Mouse (Mus musculus) cerebral cortex, adult 2 months (tissue): ENCODE data around the gene Fbxo2.

Experiments used
- WGBS: fragments of 180-500 bp; shearing (Covaris S2); methylation state at CpG from one replicate; pipeline ENCODE4 v1.1.7; 2018; 5-methylcytosine and 5-hydroxymethylcytosine counted together

Fbxo2 gene

GRCm38 (mm10) chr4:148143721-148144120 lies 16.7 kb upstream of the Fbxo2 start:
- 89% methylated on average over 5 of the region's 5 CpGs for WGBS

DNA sequence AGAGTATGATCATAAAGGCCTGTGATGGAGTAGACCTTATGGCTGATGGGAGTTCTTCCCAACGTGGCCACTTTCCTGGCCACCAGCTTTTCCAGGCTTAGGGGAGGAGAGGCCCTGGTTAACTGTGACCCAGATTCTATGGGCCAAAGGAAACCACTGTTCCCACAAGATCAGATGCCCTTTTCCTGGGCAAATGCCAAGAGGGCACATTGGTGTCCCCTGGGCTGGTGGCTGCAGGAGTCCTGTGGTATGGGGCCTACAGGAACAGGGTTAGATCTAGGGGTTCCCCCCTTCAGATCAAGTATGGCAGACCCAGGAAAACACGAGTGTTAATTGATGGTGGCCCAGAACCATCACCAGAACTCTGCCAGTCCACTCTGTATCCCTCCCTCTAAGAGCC lies 12.7 kb upstream of the Fbxo2 start:
- 77% methylated on average over 2 of the region's 2 CpGs for WGBS

- WGBS, result 74% methylated on average over 12 of the region's 12 CpGs
Measured at GRCm38 (mm10) chr4:148149540-148149939, 10.9 kb upstream of the Fbxo2 start.

DNA sequence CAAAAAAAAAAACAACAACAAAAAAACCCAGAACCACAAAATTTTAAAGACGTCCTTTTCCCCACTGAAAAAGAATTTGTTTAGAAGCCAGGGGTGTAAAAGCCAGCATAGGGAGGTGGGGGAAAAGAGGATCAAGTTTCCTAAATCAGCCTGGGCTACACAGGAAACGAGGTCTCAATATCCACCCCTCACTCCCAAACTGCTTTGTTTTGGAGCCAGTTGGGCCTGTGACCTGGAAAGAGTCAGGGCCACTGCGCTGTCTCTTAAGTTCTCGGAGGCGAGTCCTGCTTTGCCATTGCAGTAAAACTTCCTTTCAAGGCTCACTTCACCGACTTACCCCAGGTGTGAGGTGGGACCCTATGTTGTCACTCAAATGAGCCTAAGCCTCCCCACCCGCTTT lies 10.2 kb upstream of the Fbxo2 start:
- WGBS, result 81% methylated on average over 7 of the region's 7 CpGs

DNA sequence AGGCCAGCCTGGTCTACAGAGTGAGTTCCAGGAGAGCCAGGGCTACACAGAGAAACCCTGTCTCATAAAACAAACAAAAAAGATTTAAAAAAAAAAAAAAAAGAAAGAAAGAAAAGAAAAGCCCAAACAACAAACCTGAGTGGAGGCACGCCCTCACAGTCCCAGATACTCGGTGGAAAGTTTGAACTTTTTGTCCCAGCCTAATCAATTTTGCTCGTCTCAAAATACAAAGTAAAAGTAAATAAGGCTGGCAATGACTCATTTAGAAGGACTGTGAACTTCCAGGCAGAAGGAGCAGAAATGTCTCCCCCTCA lies 9.5 kb upstream of the Fbxo2 start:
- WGBS, result 28% methylated on average over 3 of the region's 3 CpGs

DNA sequence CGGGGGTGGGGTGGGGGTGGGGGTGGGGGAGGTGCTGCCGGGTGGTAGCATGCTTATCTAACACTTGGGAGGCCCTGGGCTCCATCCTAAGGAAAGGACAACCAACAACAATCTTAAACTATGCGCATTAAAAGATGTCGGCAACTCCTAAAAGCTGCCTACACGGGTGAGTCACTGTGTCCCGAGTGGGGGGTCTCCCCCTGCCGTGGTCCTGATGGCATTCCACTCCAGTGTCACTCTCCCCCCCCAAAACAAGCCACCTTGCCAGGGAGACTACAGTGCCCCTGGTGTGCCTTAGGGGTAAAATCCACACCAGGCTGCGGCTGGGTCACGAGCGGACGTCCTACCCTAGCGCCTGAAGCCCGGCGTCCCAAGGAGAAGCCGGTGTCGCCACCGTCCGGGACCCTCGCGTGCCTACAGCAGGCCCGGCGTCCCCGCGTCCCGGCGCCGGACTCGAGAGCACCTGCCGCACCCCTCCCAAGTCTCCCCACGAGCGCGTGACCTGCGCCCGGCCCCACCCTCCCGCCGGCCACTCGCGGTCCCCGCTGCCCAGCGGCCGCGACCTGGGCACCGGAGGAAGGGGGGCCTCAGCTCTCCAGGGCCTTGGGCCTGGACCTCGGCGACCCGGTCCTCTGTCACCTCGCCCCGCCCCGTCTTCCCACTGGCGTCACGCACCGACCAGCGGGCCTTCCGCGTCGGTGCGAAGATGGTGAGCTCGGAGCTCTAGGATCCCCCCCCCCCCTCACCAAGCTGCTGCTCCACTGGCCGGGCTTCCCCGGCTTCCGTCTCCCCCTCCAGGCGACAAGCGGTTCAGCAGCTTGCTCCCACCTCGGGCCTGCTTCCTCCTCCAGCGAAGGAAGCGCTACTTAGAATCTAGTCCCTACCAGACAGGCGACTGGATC lies 8.9 kb upstream of the Fbxo2 start, which contains the start of gene Fbxo6:
Gene Fbxo6, minus strand, starts transcription at position 874 of the 902 bp plus-strand sequence.
- WGBS, result 1% methylated on average over 67 of the region's 67 CpGs

GRCm38 (mm10) chr4:148152547-148152946 lies 7.9 kb upstream of the Fbxo2 start:
- WGBS, result 85% methylated on average over 5 of the region's 5 CpGs

- WGBS, result 84% methylated on average over 4 of the region's 4 CpGs
Measured at GRCm38 (mm10) chr4:148154006-148154405, 6.4 kb upstream of the Fbxo2 start.

DNA sequence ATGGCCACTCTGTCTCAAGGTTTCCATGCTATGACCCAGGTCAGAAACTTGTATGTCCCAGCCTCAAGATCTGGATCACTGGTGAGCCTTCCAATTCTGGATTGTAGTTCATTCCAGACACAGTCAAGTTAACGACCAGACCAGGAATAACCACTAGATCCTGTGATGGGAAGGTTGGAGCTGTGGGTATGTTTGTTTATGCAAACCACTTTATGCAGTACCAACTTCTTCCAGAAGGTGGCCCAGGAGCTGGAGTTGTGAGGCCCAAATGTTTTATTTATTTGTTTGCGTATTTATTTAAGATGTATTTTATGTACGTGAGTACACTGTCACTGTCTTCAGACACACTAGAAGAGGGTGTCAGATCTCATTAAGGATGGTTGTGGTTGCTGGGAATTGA lies 5.4 kb upstream of the Fbxo2 start:
- 27% methylated on average over 3 of the region's 3 CpGs for WGBS

GRCm38 (mm10) chr4:148158436-148159348 lies 1.7 kb upstream of the Fbxo2 start:
- WGBS, result 20% methylated on average over 27 of the region's 27 CpGs

DNA sequence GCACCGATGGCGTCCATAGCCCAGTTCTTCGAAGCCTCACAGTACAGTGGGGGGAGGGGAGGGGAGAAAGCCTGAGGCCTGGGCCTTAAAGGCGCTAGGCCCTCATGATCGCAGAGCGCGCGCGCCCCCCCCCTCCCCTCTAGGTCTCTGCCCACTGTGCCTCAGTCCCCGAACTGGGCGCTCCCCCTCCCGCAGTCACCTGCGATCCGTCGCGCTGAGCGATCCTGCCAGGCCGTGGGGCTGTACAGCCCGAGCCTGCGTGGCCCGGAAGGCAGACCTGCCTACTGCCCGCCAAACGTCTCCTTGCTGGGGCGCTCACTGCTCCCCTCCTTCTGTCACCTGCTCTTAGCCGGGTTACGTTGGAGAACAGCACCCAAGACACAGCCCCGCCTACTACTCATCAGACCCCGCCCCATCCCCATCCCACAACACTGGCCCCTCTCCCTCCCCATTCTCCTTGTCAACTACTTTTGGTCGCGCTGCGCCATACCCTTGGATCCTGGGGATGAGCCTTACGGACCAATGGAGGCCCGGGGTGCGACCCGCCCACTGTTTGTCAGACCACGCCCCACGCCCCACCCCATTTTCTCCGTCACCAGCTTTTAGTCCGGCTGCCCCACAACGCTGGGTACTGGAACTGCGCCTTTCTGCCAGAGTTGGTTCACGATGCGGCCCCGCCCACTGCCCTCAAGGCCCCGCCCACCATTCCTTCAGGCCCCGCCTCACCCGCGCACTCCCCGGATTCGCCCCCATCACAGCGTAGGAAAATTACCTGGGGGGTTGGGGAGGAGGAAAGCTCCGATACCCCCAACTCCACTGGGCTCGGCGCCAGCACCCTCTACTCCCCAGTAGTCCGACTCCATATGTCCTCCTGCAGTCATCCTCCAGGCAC lies 631 bp upstream of the Fbxo2 start:
- under 1% methylated on average over 54 of the region's 55 CpGs for WGBS

DNA sequence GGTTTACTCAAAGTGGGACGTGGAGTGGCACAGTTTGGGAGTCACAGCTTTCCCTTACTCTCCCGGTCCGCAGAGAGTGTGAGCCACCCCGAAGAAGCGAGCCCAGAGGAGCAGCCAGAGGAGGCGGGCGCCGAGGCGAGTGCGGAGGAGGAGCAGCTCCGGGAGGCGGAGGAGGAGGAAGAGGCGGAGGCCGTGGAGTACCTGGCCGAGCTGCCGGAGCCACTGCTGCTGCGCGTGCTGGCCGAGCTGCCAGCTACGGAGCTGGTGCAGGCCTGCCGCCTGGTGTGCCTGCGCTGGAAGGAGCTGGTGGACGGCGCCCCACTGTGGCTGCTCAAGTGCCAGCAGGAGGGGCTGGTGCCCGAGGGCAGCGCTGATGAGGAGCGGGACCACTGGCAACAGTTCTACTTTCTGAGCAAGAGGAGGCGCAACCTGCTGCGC lies 3.6 kb downstream of the Fbxo2 start:
- WGBS, result 3% methylated on average over 28 of the region's 29 CpGs

DNA sequence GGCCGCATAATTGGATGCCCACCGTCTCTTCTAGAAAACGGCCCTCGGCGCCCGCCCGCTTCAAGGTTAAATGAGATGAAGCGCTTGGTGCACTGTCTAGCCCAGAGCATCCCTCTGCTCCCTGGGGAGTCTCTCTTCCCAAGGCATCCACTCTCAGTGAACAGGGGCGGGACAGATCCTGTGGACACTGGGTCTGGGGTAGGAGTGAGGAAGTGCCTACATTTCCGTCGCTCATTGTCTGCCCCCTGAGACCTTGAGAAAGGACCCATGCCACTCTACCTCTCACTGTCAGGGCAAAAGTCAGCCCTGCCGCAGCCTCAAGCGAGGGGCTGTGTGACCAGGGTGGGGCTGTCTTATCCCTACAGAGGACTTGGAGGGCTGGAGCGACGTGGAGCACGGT lies 4.0 kb downstream of the Fbxo2 start:
- 19% methylated on average over 16 of the region's 16 CpGs for WGBS

- 28% methylated on average over 17 of the region's 17 CpGs for WGBS
Measured at GRCm38 (mm10) chr4:148165551-148165950, 5.1 kb downstream of the Fbxo2 start.

- 15% methylated on average over 10 of the region's 10 CpGs for WGBS
Measured at GRCm38 (mm10) chr4:148166431-148166830, 6.0 kb downstream of the Fbxo2 start.

DNA sequence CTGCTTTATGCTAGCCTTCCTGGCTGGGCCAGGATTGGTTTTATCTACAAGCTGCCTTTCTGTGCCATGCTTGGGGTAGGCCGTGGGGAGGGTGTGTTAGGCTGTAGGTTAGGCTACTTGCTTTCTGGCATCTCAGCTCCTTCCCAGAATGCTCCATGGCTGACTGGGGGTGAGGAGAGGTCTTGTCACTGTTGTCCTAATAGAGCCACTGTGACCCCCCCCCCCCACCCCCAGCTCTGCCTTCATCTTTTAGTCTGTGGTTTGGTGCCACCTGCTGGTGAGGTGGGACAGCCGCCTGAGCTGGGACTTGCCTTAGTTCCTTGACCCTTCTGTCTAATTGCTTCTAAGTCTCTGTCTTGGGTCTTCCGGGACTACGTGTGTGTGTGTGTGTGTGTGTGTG lies 6.6 kb downstream of the Fbxo2 start:
- WGBS, result 4% methylated on average over 4 of the region's 4 CpGs

- 17% methylated on average over 7 of the region's 7 CpGs for WGBS
Measured at GRCm38 (mm10) chr4:148168287-148168686, 7.9 kb downstream of the Fbxo2 start.

DNA sequence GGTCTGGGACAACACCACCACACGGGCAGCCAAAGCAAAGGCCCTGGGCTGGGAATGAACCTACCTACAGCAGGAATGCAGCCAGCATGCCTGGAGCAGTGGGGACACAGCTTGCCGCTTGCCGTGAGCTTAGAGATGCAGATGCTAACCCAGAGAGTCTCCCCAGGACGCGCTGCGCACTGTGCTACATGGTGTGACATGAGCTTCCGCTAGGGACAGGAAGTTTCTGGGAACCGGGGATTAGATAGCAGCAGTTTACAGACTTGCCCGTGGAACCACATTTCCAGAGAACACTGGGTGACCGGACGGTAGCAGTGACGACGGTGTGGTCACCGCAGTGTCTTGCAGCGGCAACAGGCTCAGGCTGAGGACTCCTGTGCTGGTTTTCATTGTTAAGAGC lies 9.2 kb downstream of the Fbxo2 start:
- 36% methylated on average over 15 of the region's 15 CpGs for WGBS

- WGBS, result 3% methylated on average over 2 of the region's 2 CpGs
Measured at GRCm38 (mm10) chr4:148170842-148171241, 10.4 kb downstream of the Fbxo2 start.

- 71% methylated on average over 3 of the region's 3 CpGs for WGBS
Measured at GRCm38 (mm10) chr4:148171261-148171660, 10.8 kb downstream of the Fbxo2 start.

DNA sequence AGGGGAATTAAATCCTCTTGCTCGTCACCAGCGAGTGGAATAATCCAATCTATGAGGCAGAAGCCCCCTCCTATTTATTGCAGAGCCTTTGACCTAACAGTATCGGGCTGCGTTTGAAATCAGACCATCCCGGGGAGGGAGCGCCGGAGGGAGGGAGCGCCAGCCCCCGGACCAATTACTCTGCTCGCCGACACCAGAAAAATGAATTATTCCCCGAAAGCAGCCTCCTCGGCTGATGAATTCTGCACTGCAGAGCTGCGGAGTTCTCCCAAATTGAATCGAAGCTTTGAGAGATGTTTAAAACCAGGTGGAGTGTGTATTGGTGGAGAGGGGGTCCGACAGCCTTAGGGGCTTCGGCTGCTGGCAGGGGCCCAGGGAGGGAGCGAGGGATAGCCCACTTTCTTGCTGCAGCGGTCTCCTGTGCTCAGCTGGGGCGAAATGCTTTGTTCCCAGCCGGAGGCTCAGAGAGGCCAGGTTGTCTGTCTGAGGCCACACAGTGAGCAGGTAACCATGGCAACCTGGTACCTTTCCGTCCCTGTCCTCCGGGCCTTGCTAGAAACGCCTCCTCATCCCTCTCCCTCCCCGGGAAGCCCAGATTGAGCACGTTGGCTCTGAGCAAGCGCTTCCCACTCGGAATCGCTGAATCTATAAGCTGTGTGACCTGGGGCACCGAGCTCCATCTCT lies 13.5 kb downstream of the Fbxo2 start:
- WGBS, result 2% methylated on average over 30 of the region's 30 CpGs
